Mouse (Mus musculus): Measurements from ENCODE around the gene Nkd1. TPM values are rescaled to one million over a fixed set of nuclear protein-coding genes. Genes with fewer than 3 reads are reported as not detected.

Nkd1 gene
- polyA plus RNA-seq, 1 experiment from 2014 or later, result 90.6 TPM

- peaks cover 14% of the 10 kb centered on the region for H3K4me1 ChIP-seq
- H3K4me3 ChIP-seq, result peak overlapping the region; percentile 56
- H3K36me3 ChIP-seq, result no peaks in the 10 kb centered on the region
- peak overlapping the region; percentile 69; the same call in 1 of the 2 replicates for H3K9ac ChIP-seq (replicated peaks)
- H3K4me2 ChIP-seq (replicated peaks), result peak overlapping the region; percentile 83
- no peak; the same call in 1 of the 2 replicates for ATAC-seq (ENCODE audit: low FRiP score, low read depth)
- peaks cover 55% of the 10 kb centered on the region for H3K27me3 ChIP-seq
- H3K27ac ChIP-seq (replicated peaks), result no peak overlapping the region
- no peaks in the 10 kb centered on the region for H3K9me3 ChIP-seq
- WGBS, result 11% methylated on average over 19 of the region's 19 CpGs
Measured at GRCm38 (mm10) chr8:88626940-88627264, 105.7 kb downstream of the Nkd1 start.

GRCm38 (mm10) chr8:88627265-88627991, 106.3 kb downstream of the Nkd1 start:
- peaks cover 50% of the 10 kb centered on the region for H3K27me3 ChIP-seq
- H3K4me1 ChIP-seq, result peaks cover 14% of the 10 kb centered on the region
- H3K9ac ChIP-seq (replicated peaks), result peak overlapping the region; percentile 69
- peak; percentile 82 for ATAC-seq (ENCODE audit: low FRiP score, low read depth)
- WGBS, result under 1% methylated on average over 105 of the region's 105 CpGs
- no peaks in the 10 kb centered on the region for H3K36me3 ChIP-seq
- peak overlapping the region; percentile 56 for H3K4me3 ChIP-seq
- H3K4me2 ChIP-seq (replicated peaks), result peak overlapping the region; percentile 83
- peak overlapping the region; percentile 52; the same call in 1 of the 2 replicates for H3K27ac ChIP-seq (replicated peaks)
- H3K9me3 ChIP-seq, result no peaks in the 10 kb centered on the region

- WGBS, result 58% methylated on average over 14 of the region's 14 CpGs
- Histone ChIP-seq H3K27me3 (peaks cover 43% of the 10 kb centered on the region), H3K27ac (replicated peaks) (no peak overlapping the region), H3K4me3 (peak overlapping the region; percentile 56), H3K9ac (replicated peaks) (peak overlapping the region; percentile 69; the same call in 1 of the 2 replicates), H3K4me1 (peaks cover 14% of the 10 kb centered on the region), H3K4me2 (replicated peaks) (peak overlapping the region; percentile 83), H3K36me3 (no peaks in the 10 kb centered on the region), H3K9me3 (no peaks in the 10 kb centered on the region)
- ATAC-seq (ENCODE audit: low FRiP score, low read depth), result peak; percentile 31; the same call in 1 of the 2 replicates
Measured at GRCm38 (mm10) chr8:88628001-88628774, 107.0 kb downstream of the Nkd1 start.

GRCm38 (mm10) chr8:88630225-88630624, 109.1 kb downstream of the Nkd1 start:
- H3K4me2 ChIP-seq (replicated peaks), result no peak overlapping the region
- H3K9me3 ChIP-seq, result no peaks in the 10 kb centered on the region
- no peak overlapping the region for H3K27ac ChIP-seq (replicated peaks)
- no peak overlapping the region for H3K4me3 ChIP-seq
- ATAC-seq (ENCODE audit: low FRiP score, low read depth), result no peak
- no peak overlapping the region for H3K9ac ChIP-seq (replicated peaks)
- peaks cover 32% of the 10 kb centered on the region for H3K27me3 ChIP-seq
- no peaks in the 10 kb centered on the region for H3K36me3 ChIP-seq
- peaks cover 14% of the 10 kb centered on the region for H3K4me1 ChIP-seq
- WGBS, result 84% methylated on average over 4 of the region's 4 CpGs

GRCm38 (mm10) chr8:88631081-88631480, 109.9 kb downstream of the Nkd1 start:
- ATAC-seq (ENCODE audit: low FRiP score, low read depth), result no peak
- Histone ChIP-seq H3K4me2 (replicated peaks) (no peak overlapping the region), H3K27ac (replicated peaks) (no peak overlapping the region), H3K9me3 (no peaks in the 10 kb centered on the region), H3K4me3 (no peak overlapping the region), H3K36me3 (no peaks in the 10 kb centered on the region), H3K27me3 (peaks cover 24% of the 10 kb centered on the region), H3K9ac (replicated peaks) (no peak overlapping the region), H3K4me1 (peaks cover 14% of the 10 kb centered on the region)

GRCm38 (mm10) chr8:88633343-88633765, 112.2 kb downstream of the Nkd1 start:
- 81% methylated on average over 7 of the region's 7 CpGs for WGBS

GRCm38 (mm10) chr8:88635474-88636397, 114.6 kb downstream of the Nkd1 start, which contains the start of gene Snx20:
Gene Snx20 (minus strand): TSS chr8:88636128.
- 85% methylated on average over 14 of the region's 14 CpGs for WGBS
- Histone ChIP-seq H3K4me3 (no peak within 1 kb of the TSS), H3K9ac (replicated peaks) (no peak within 1 kb of the TSS), H3K27ac (replicated peaks) (no peak within 1 kb of the TSS), H3K9me3 (no peaks in the 10 kb centered on the region), H3K36me3 (no peaks in the 10 kb centered on the region), H3K4me1 (peaks cover 4% of the 10 kb centered on the region; the same call in 1 of the 2 replicates), H3K4me2 (replicated peaks) (no peak within 1 kb of the TSS), H3K27me3 (no peaks in the 10 kb centered on the region)
- no peak for ATAC-seq (ENCODE audit: low FRiP score, low read depth)

More at GRCm38 (mm10) chr8:88633343-88633765, 112.2 kb downstream of the Nkd1 start:
- H3K27ac ChIP-seq (replicated peaks), result no peak overlapping the region
- H3K36me3 ChIP-seq, result no peaks in the 10 kb centered on the region
- ATAC-seq (ENCODE audit: low FRiP score, low read depth), result no peak
- H3K27me3 ChIP-seq, result peaks cover 9% of the 10 kb centered on the region
- peaks cover 6% of the 10 kb centered on the region; the same call in 1 of the 2 replicates for H3K4me1 ChIP-seq
- H3K9me3 ChIP-seq, result no peaks in the 10 kb centered on the region
- H3K4me3 ChIP-seq, result no peak overlapping the region
- H3K4me2 ChIP-seq (replicated peaks), result no peak overlapping the region
- no peak overlapping the region for H3K9ac ChIP-seq (replicated peaks)

GRCm38 (mm10) chr8:88637092-88638000, 116.2 kb downstream of the Nkd1 start:
- no peaks in the 10 kb centered on the region for H3K9me3 ChIP-seq

GRCm38 (mm10) chr8:88638908-88639307, 117.8 kb downstream of the Nkd1 start:
- no peaks in the 10 kb centered on the region for H3K36me3 ChIP-seq
- H3K27ac ChIP-seq (replicated peaks), result no peak overlapping the region
- H3K4me1 ChIP-seq, result peaks cover 4% of the 10 kb centered on the region; the same call in 1 of the 2 replicates
- no peaks in the 10 kb centered on the region for H3K9me3 ChIP-seq
- WGBS, result 92% methylated on average over 3 of the region's 3 CpGs
- no peak overlapping the region for H3K4me2 ChIP-seq (replicated peaks)
- no peaks in the 10 kb centered on the region for H3K27me3 ChIP-seq
- no peak overlapping the region for H3K4me3 ChIP-seq
- no peak for ATAC-seq (ENCODE audit: low FRiP score, low read depth)
- H3K9ac ChIP-seq (replicated peaks), result no peak overlapping the region

More at GRCm38 (mm10) chr8:88637092-88638000, 116.2 kb downstream of the Nkd1 start:
- WGBS, result 68% methylated on average over 9 of the region's 9 CpGs
- Histone ChIP-seq H3K4me3 (no peak overlapping the region), H3K4me2 (replicated peaks) (no peak overlapping the region), H3K27me3 (no peaks in the 10 kb centered on the region), H3K9ac (replicated peaks) (no peak overlapping the region), H3K27ac (replicated peaks) (no peak overlapping the region), H3K4me1 (peaks cover 4% of the 10 kb centered on the region; the same call in 1 of the 2 replicates), H3K36me3 (no peaks in the 10 kb centered on the region)
- no peak for ATAC-seq (ENCODE audit: low FRiP score, low read depth)

- no peak overlapping the region for H3K4me2 ChIP-seq (replicated peaks)
- peaks cover 6% of the 10 kb centered on the region for H3K4me1 ChIP-seq
- no peak overlapping the region for H3K27ac ChIP-seq (replicated peaks)
- no peak for ATAC-seq (ENCODE audit: low FRiP score, low read depth)
- no peak overlapping the region for H3K9ac ChIP-seq (replicated peaks)
- no peaks in the 10 kb centered on the region for H3K9me3 ChIP-seq
- H3K4me3 ChIP-seq, result no peak overlapping the region
- no peaks in the 10 kb centered on the region for H3K36me3 ChIP-seq
- 55% methylated on average over 5 of the region's 5 CpGs for WGBS
- H3K27me3 ChIP-seq, result peaks cover 13% of the 10 kb centered on the region
Measured at GRCm38 (mm10) chr8:88642734-88643564, 121.8 kb downstream of the Nkd1 start.
